ENCODE assay signal across 32 mouse cellular contexts in genomic region chr11:79304245-79304644, GRCm38 (mm10). TPM values are rescaled to one million over a fixed set of nuclear protein-coding genes. Genes with fewer than 3 reads are reported as not detected.
"Had no signal": no experiment of that assay in that cellular context is flagged by ENCODE, and none has a peak within 500 bp of the region (broad histone marks: within the 10 kb centered on the region; RNA-seq: fewer than 3 reads in every experiment).

No protein-coding gene starts in this region.

RNA-seq across cellular contexts. Expression of gene Gm9964, which starts 7.5 kb away (rescaled TPM):
- total RNA-seq: heart, postnatal 14 days; heart, postnatal 25 days; heart, postnatal 36 days; heart, postnatal 4 days; hematopoietic stem cell, adult 5-6 weeks; hindbrain, postnatal 0 days; layer of hippocampus, adult 2 months had no signal
- polyA plus RNA-seq: heart, embryonic 10.5 days; heart, embryonic 11.5 days; heart, embryonic 12.5 days; heart, embryonic 13.5 days; heart, embryonic 14.5 days; heart, embryonic 15.5 days; heart, embryonic 16.5 days; heart, postnatal 0 days; hindbrain, embryonic 10.5 days; hindbrain, embryonic 11.5 days; hindbrain, embryonic 12.5 days; hindbrain, embryonic 14.5 days; hindbrain, embryonic 15.5 days; hindbrain, embryonic 16.5 days; hindbrain, postnatal 0 days; inflammation-experienced regulatory T-cells, adult 6 months; intestine, embryonic 14.5 days; intestine, embryonic 15.5 days; intestine, embryonic 16.5 days; intestine, postnatal 0 days; kidney, adult 2 months; kidney, embryonic 14.5 days; kidney, embryonic 15.5 days; kidney, embryonic 16.5 days; kidney, postnatal 0 days; large intestine, adult 2 months had no signal
